Mouse (Mus musculus) intestine, postnatal 0 days (tissue): ENCODE data around the gene Atrnl1. TPM values are rescaled to one million over a fixed set of nuclear protein-coding genes. Genes with fewer than 3 reads are reported as not detected.

Experiments
- ATAC-seq: fragments of 200-750 bp; cut with Nextera tagmentation; 2 replicates; pipeline ENCODE4 v1.8.0; 2017; ENCODE audit warnings: mild to moderate bottlenecking, moderate TSS enrichment, moderate library complexity
- H3K27ac ChIP-seq: fragments of 300-500 bp; sonication (generic); 2 replicates; pipeline ENCODE4 v1.5.1; 2014; ENCODE audit warnings: mild to moderate bottlenecking, low read depth, low read length, moderate library complexity
- H3K27me3 ChIP-seq: fragments of 300-500 bp; sonication (generic); replicated peaks from 2 replicates; pipeline ENCODE4 v1.6.1; 2014; ENCODE audit warnings: low read length, mixed read lengths; ENCODE audit not compliant: control insufficient read depth, insufficient read depth
- H3K36me3 ChIP-seq: fragments of 300-500 bp; sonication (generic); 2 replicates; pipeline ENCODE4 v1.6.1; 2014; ENCODE audit warnings: mild to moderate bottlenecking, moderate library complexity; ENCODE audit not compliant: control insufficient read depth, insufficient read depth
- H3K4me1 ChIP-seq: fragments of 300-500 bp; sonication (generic); replicated peaks from 2 replicates; pipeline ENCODE4 v1.6.1; 2014; ENCODE audit warnings: antibody characterized with exemption, low read length, mixed read lengths; ENCODE audit not compliant: control insufficient read depth, insufficient read depth
- H3K4me2 ChIP-seq: fragments of 300-500 bp; sonication (generic); replicated peaks from 2 replicates; pipeline ENCODE4 v1.6.1; 2014; ENCODE audit warnings: low read depth, mild to moderate bottlenecking, moderate library complexity
- H3K4me3 ChIP-seq: fragments of 300-500 bp; sonication (generic); 2 replicates; pipeline ENCODE4 v1.5.1; 2014; ENCODE audit warnings: low read depth, low read length
- H3K9ac ChIP-seq: fragments of 300-500 bp; sonication (generic); 2 replicates; pipeline ENCODE4 v1.6.1; 2014; ENCODE audit warnings: mild to moderate bottlenecking, low read depth, low read length
- H3K9me3 ChIP-seq: fragments of 300-500 bp; sonication (generic); 2 replicates; pipeline ENCODE4 v1.6.1; 2016; ENCODE audit warnings: mixed run types; ENCODE audit not compliant: control insufficient read depth
- CTCF ChIP-seq: sonication (generic); IDR thresholded peaks from 2 replicates; pipeline ENCODE4 v1.5.1; 2016; ENCODE audit warnings: low read depth, mild to moderate bottlenecking, control low read depth, antibody characterized with exemption, moderate library complexity
- WGBS: fragments of 180-500 bp; shearing (Covaris S2); extraction: QIAGEN DNeasy Blood & Tissue Kit; methylation state at CpG from one replicate; pipeline ENCODE4 v1.1.7; 2014; 5-methylcytosine and 5-hydroxymethylcytosine counted together
- polyA plus RNA-seq: library from polyadenylated mRNA; unstranded; fragments of >200 nt; fragmentation: Nextera tagmentation; extraction: Ambion mirVana; gene quantifications from 2 replicates; pipeline ENCODE4 v1.2.1, GENCODE M21; 2015

The Atrnl1 gene
- polyA plus RNA-seq, 1 experiment from 2014 or later, result 2.6 TPM

GRCm38 (mm10) chr19:58107632-58108031, 496.8 kb downstream of the Atrnl1 start:
- no peak overlapping the region for H3K27ac ChIP-seq
- no peak overlapping the region for H3K9ac ChIP-seq
- H3K36me3 ChIP-seq, result no peaks in the 10 kb centered on the region
- H3K4me2 ChIP-seq, result no peak overlapping the region
- no peaks in the 10 kb centered on the region for H3K4me1 ChIP-seq
- 84% methylated on average over 10 of the region's 10 CpGs for WGBS
- no peaks in the 10 kb centered on the region for H3K27me3 ChIP-seq
- TF ChIP-seq CTCF, result no peak
- no peak overlapping the region for H3K4me3 ChIP-seq
- no peak for ATAC-seq
- H3K9me3 ChIP-seq, result no peaks in the 10 kb centered on the region

GRCm38 (mm10) chr19:58110491-58110890, 499.7 kb downstream of the Atrnl1 start:
- no peaks in the 10 kb centered on the region for H3K9me3 ChIP-seq
- no peak overlapping the region for H3K4me2 ChIP-seq
- no peaks in the 10 kb centered on the region for H3K36me3 ChIP-seq
- no peak overlapping the region for H3K9ac ChIP-seq
- TF ChIP-seq CTCF, result no peak
- no peak overlapping the region for H3K4me3 ChIP-seq
- no peaks in the 10 kb centered on the region for H3K4me1 ChIP-seq
- WGBS, result 95% methylated on average over 3 of the region's 3 CpGs
- H3K27ac ChIP-seq, result no peak overlapping the region
- no peak for ATAC-seq
- H3K27me3 ChIP-seq, result no peaks in the 10 kb centered on the region

- H3K4me3 ChIP-seq, result no peak overlapping the region
- H3K27me3 ChIP-seq, result no peaks in the 10 kb centered on the region
- no peak overlapping the region for H3K9ac ChIP-seq
- H3K4me1 ChIP-seq, result no peaks in the 10 kb centered on the region
- H3K4me2 ChIP-seq, result no peak overlapping the region
- ATAC-seq, result no peak
- WGBS, result 91% methylated on average over 6 of the region's 6 CpGs
- H3K36me3 ChIP-seq, result no peaks in the 10 kb centered on the region
- TF ChIP-seq CTCF, result no peak
- no peaks in the 10 kb centered on the region for H3K9me3 ChIP-seq
- H3K27ac ChIP-seq, result no peak overlapping the region
Measured at GRCm38 (mm10) chr19:58111291-58111690, 500.5 kb downstream of the Atrnl1 start.

GRCm38 (mm10) chr19:58112151-58112550, 501.3 kb downstream of the Atrnl1 start:
- H3K27me3 ChIP-seq, result no peaks in the 10 kb centered on the region
- no peak for ATAC-seq
- no peaks in the 10 kb centered on the region for H3K4me1 ChIP-seq
- no peak overlapping the region for H3K9ac ChIP-seq
- no peaks in the 10 kb centered on the region for H3K36me3 ChIP-seq
- 74% methylated on average over 5 of the region's 5 CpGs for WGBS
- no peak overlapping the region for H3K4me3 ChIP-seq
- H3K4me2 ChIP-seq, result no peak overlapping the region
- no peak for TF ChIP-seq CTCF
- no peak overlapping the region for H3K27ac ChIP-seq
- no peaks in the 10 kb centered on the region for H3K9me3 ChIP-seq

- TF ChIP-seq CTCF, result no peak
- no peaks in the 10 kb centered on the region for H3K9me3 ChIP-seq
- no peak overlapping the region for H3K9ac ChIP-seq
- H3K27me3 ChIP-seq, result no peaks in the 10 kb centered on the region
- no peak overlapping the region for H3K27ac ChIP-seq
- no peaks in the 10 kb centered on the region for H3K36me3 ChIP-seq
- H3K4me2 ChIP-seq, result no peak overlapping the region
- 90% methylated on average over 5 of the region's 5 CpGs for WGBS
- ATAC-seq, result peak; percentile 85
- no peaks in the 10 kb centered on the region for H3K4me1 ChIP-seq
- no peak overlapping the region for H3K4me3 ChIP-seq
Measured at GRCm38 (mm10) chr19:58113092-58113731, 502.4 kb downstream of the Atrnl1 start.

- no peak overlapping the region for H3K4me2 ChIP-seq
- H3K9ac ChIP-seq, result no peak overlapping the region
- H3K9me3 ChIP-seq, result no peaks in the 10 kb centered on the region
- H3K36me3 ChIP-seq, result no peaks in the 10 kb centered on the region
- 90% methylated on average over 6 of the region's 6 CpGs for WGBS
- no peaks in the 10 kb centered on the region for H3K27me3 ChIP-seq
- H3K27ac ChIP-seq, result no peak overlapping the region
- H3K4me1 ChIP-seq, result no peaks in the 10 kb centered on the region
- no peak overlapping the region for H3K4me3 ChIP-seq
- no peak for ATAC-seq
- TF ChIP-seq CTCF, result no peak
Measured at GRCm38 (mm10) chr19:58117595-58117994, 506.8 kb downstream of the Atrnl1 start.
